In the genomic region with DNA sequence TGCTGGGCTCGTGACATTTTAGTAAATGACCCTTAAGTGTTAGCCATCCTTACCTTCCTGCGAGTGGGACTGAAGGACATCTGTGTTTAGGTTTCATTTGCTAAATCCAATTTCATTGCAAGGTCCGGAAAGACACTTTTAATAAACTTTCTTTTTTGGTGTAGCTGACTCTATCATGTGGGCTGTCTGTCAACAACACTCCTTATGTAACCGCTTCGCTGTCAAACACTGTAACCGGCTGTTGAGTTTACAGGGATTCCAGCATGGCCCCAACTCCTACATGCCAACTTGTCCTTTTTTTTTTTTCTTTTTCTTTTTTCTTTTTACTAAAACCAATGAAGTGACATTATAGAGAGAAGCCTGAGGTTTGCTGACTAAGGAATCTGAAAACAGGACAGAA, we compare ENCODE assay signal across 21 mouse cellular contexts. TPM values are rescaled to one million over a fixed set of nuclear protein-coding genes. Genes with fewer than 3 reads are reported as not detected.
A peak's percentile ranks its signal among the peaks of the same experiment; 100 is the strongest.
DNase-seq lines count a peak whose midpoint lies in the region; ATAC-seq and TF ChIP-seq lines count a peak whose summit lies in the region.
"Had no signal": no experiment of that assay in that cellular context is flagged by ENCODE, and none has a peak within 500 bp of the region (broad histone marks: within the 10 kb centered on the region; RNA-seq: fewer than 3 reads in every experiment).

No protein-coding gene starts in this region.

- WGBS in liver, adult 2 months, result 20% methylated on average over 6 of the region's 6 CpGs
- WGBS in liver, embryonic 11.5 days, result 81% methylated on average over 6 of the region's 6 CpGs

- peak; percentile 63 to 67 for DNase-seq in frontal cortex, adult 2 months (ENCODE audit: extremely low spot score in 1 of 2, low spot score in 1 of 2)
- DNase-seq in frontal cortex, postnatal 25 days (ENCODE audit: low spot score in 2 of 2), result no peak
- peak; percentile 62 for DNase-seq in liver, adult 2 months (ENCODE audit: extremely low read depth, low read depth, low spot score)
- no peak for DNase-seq in liver, embryonic 11.5 days (ENCODE audit: low spot score)
- peak; percentile 20 to 53 for DNase-seq in right cerebral cortex, postnatal 36 days (ENCODE audit: low spot score in 2 of 2)
- no peak for DNase-seq in right cerebral cortex, postnatal 25 days
- no peak for DNase-seq in kidney, postnatal 25 days
- no peak for DNase-seq in thymus, postnatal 36 days
- DNase-seq: embryo, embryonic 11 days; heart, adult 18-20 months; kidney, adult 11 months; liver, embryonic 13.5 days had no signal

- no peak for TF ChIP-seq CTCF in liver, adult 2 months (IDR thresholded peaks at IDR 0.05; ENCODE audit: low read depth, low read length)

- H3K4me1 ChIP-seq in liver, adult 2 months (ENCODE audit: control insufficient read depth, insufficient read depth, low read length), result peaks cover 30% of the 10 kb centered on the region
- peaks cover 7% of the 10 kb centered on the region; the same call in 1 of the 2 replicates for H3K4me1 ChIP-seq in liver, embryonic 11.5 days (replicated peaks; ENCODE audit: control insufficient read depth, insufficient read depth, low read length)
- H3K4me1 ChIP-seq: forebrain, embryonic 12.5 days had no signal

- TF ChIP-seq POLR2A in liver, adult 2 months (IDR thresholded peaks at IDR 0.05; ENCODE audit: extremely low read depth, insufficient read depth, low read length), result no peak

- peak overlapping the region; percentile 85 for H3K4me3 ChIP-seq in liver, adult 2 months (ENCODE audit: insufficient read depth, low read depth, low read length)
- H3K4me3 ChIP-seq in liver, embryonic 11.5 days (ENCODE audit: low read depth, low read length), result no peak overlapping the region
- H3K4me3 ChIP-seq: forebrain, embryonic 12.5 days; heart, embryonic 15.5 days; liver, embryonic 13.5 days had no signal

- H3K27me3 ChIP-seq in liver, adult 2 months (ENCODE audit: control insufficient read depth, insufficient read depth, low read length), result no peaks in the 10 kb centered on the region
- H3K27me3 ChIP-seq in liver, embryonic 11.5 days (replicated peaks; ENCODE audit: control insufficient read depth, insufficient read depth, low read length), result no peaks in the 10 kb centered on the region
- H3K27me3 ChIP-seq: forebrain, embryonic 12.5 days; heart, embryonic 15.5 days; liver, embryonic 13.5 days had no signal

- peak overlapping the region; percentile 91 for H3K9ac ChIP-seq in liver, adult 2 months (ENCODE audit: low read depth, low read length)
- no peak overlapping the region for H3K9ac ChIP-seq in liver, embryonic 11.5 days (ENCODE audit: low read depth, low read length)
- H3K9ac ChIP-seq: forebrain, embryonic 12.5 days; heart, embryonic 15.5 days; liver, embryonic 13.5 days had no signal

- H3K4me2 ChIP-seq in liver, embryonic 11.5 days, result no peak overlapping the region
- H3K4me2 ChIP-seq: forebrain, embryonic 12.5 days; heart, embryonic 15.5 days; liver, embryonic 13.5 days had no signal

- H3K79me2 ChIP-seq in liver, adult 2 months (ENCODE audit: control insufficient read depth, insufficient read depth, low read length), result peaks cover 23% of the 10 kb centered on the region

- H3K9me3 ChIP-seq in liver, embryonic 11.5 days (ENCODE audit: control insufficient read depth, low read length), result no peaks in the 10 kb centered on the region
- H3K9me3 ChIP-seq: forebrain, embryonic 12.5 days; heart, embryonic 15.5 days; liver, embryonic 13.5 days had no signal

- H3K36me3 ChIP-seq in liver, adult 2 months (ENCODE audit: control insufficient read depth, insufficient read depth, low read length), result peaks cover 26% of the 10 kb centered on the region
- no peaks in the 10 kb centered on the region for H3K36me3 ChIP-seq in liver, embryonic 11.5 days (ENCODE audit: control insufficient read depth, insufficient read depth, low read length)
- H3K36me3 ChIP-seq: forebrain, embryonic 12.5 days; heart, embryonic 15.5 days; liver, embryonic 13.5 days had no signal

- no peak for ATAC-seq in liver, embryonic 11.5 days (replicated peaks; ENCODE audit: low FRiP score)
- ATAC-seq: hindbrain, postnatal 0 days had no signal

- H3K27ac ChIP-seq in liver, adult 2 months (replicated peaks; ENCODE audit: insufficient read depth, low read depth, low read length), result peak overlapping the region; percentile 100
- no peak overlapping the region for H3K27ac ChIP-seq in liver, embryonic 11.5 days (ENCODE audit: low read depth, low read length)
- H3K27ac ChIP-seq: forebrain, embryonic 12.5 days; heart, embryonic 15.5 days; hindbrain, postnatal 0 days; kidney, postnatal 0 days had no signal

RNA-seq across cellular contexts. Expression of a gene that starts 17.0 kb away (rescaled TPM):
- not detected in 2 replicates for polyA plus RNA-seq in frontal cortex, adult 2 months (2012; rRNA removed)
- 11.0 and 15.6 TPM in 2 replicates for total RNA-seq in liver, adult 2 months (2014; rRNA removed)
- 6.2 and 6.6 TPM in 2 replicates for polyA plus RNA-seq in liver, adult 2 months (2012; rRNA removed)
- 0.09 and 0.11 TPM in 2 replicates for polyA plus RNA-seq in liver, embryonic 11.5 days (2014; fragmentation: Nextera tagmentation; extraction: Ambion mirVana)
- total RNA-seq: adrenal gland, adult 18-20 months; gastrocnemius, adult 18-20 months; heart, adult 18-20 months; hematopoietic stem cell, adult 5-6 weeks; hindbrain, postnatal 0 days; megakaryocyte-erythroid progenitor cell, adult 5-6 weeks had no signal
- polyA plus RNA-seq: forebrain, embryonic 12.5 days; heart, embryonic 15.5 days; hindbrain, postnatal 0 days; kidney, postnatal 0 days; neural tube, embryonic 11.5 days had no signal

RNA-seq across cellular contexts. Expression of a gene that starts 28.2 kb away (rescaled TPM):
- polyA plus RNA-seq in frontal cortex, adult 2 months (2012; rRNA removed), result 0.20 and 0.34 TPM in 2 replicates
- total RNA-seq in liver, adult 2 months (2014; rRNA removed), result 1,668 and 2,080 TPM in 2 replicates
- polyA plus RNA-seq in liver, adult 2 months (2012; rRNA removed), result 512 and 535 TPM in 2 replicates
- 0.34 and 0.55 TPM in 2 replicates for polyA plus RNA-seq in liver, embryonic 11.5 days (2014; fragmentation: Nextera tagmentation; extraction: Ambion mirVana)
- total RNA-seq: heart, adult 18-20 months; hematopoietic stem cell, adult 5-6 weeks; megakaryocyte-erythroid progenitor cell, adult 5-6 weeks had no signal
- polyA plus RNA-seq: forebrain, embryonic 12.5 days; heart, embryonic 15.5 days; neural tube, embryonic 11.5 days had no signal

RNA-seq across cellular contexts. Expression of a gene that starts 52.7 kb away (rescaled TPM):
- polyA plus RNA-seq in frontal cortex, adult 2 months (2012; rRNA removed), result not detected in 2 replicates
- not detected in 2 replicates for total RNA-seq in liver, adult 2 months (2014; rRNA removed)
- polyA plus RNA-seq in liver, adult 2 months (2012; rRNA removed), result not detected in 2 replicates
- not detected in 2 replicates for polyA plus RNA-seq in liver, embryonic 11.5 days (2014; fragmentation: Nextera tagmentation; extraction: Ambion mirVana)
- total RNA-seq: adrenal gland, adult 18-20 months; gastrocnemius, adult 18-20 months; heart, adult 18-20 months; hematopoietic stem cell, adult 5-6 weeks; hindbrain, postnatal 0 days; megakaryocyte-erythroid progenitor cell, adult 5-6 weeks had no signal
- polyA plus RNA-seq: forebrain, embryonic 12.5 days; hindbrain, postnatal 0 days; kidney, postnatal 0 days; liver, embryonic 13.5 days; neural tube, embryonic 11.5 days had no signal

Comparison
In these comparisons a context has a peak if more than half of its experiments do, and no peak if none do; other contexts are left out.
1. DNase-seq: peak in frontal cortex, adult 2 months (2 of 2), liver, adult 2 months (single experiment) and right cerebral cortex, postnatal 36 days (2 of 2); none in frontal cortex, postnatal 25 days (0 of 2), liver, embryonic 11.5 days (single experiment), right cerebral cortex, postnatal 25 days (single experiment), kidney, postnatal 25 days (0 of 2) and thymus, postnatal 36 days (0 of 2).
2. RNA of a gene that starts 28.2 kb away (polyA plus RNA-seq): 512 to 535 TPM in liver, adult 2 months; 0.34 to 0.55 TPM in liver, embryonic 11.5 days and 0.20 to 0.34 TPM in frontal cortex, adult 2 months; every median in the first group is over 100 times any median in the second.